Mouse (Mus musculus) testis, postnatal 10 days (tissue): Measurements from ENCODE around the gene Mroh8.
"Not testable (repeated sequence)": the region's sequence is repeated elsewhere in the genome, so short reads cannot be mapped to it uniquely, and the experiment has no call there.

Source experiments
- DNase-seq: peaks from one replicate; pipeline ENCODE4 v3.0.0; 2021; ENCODE audit warnings: low spot score

The Mroh8 gene

DNA sequence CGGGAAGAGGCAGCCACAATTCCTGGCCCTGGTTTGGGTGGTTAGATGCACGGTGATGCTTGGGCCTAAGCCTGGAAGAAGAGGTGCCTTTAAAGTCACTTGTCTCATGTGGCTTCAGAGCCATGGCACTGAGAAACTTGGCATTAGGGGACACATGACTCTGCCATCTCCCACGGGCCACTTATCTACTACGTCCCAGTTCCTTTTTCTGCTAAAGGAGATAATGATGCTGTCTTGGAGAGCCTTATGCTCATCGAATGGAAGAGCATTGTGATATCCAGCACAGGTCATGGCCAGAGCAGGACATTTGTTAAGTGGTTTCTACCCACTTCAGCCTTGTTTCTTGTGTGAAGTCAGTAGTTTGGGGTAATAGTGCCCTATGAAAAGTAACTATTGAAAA is 9.6 kb upstream of the Mroh8 start:
- DNase-seq: no peak

DNA sequence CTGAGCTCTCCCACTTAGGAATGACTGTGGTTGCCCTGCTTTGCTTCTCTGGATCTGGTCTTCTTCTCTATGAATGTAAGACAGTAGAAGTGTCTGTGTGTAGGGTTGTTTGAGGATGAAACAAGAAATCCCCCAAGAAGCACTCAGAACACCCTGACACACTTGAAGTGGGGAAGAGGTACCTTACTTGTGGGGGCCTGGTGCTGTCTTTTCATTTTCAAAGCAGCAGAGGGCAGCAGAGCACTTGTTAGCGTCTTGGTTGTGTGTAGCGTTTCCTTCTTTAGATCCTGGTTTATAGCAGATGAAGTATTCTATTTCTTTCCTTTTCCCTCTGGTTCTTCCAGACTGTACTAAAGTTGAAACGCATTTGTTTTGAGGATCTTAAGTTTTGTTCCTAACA is 8.2 kb upstream of the Mroh8 start:
- DNase-seq: no peak

DNA sequence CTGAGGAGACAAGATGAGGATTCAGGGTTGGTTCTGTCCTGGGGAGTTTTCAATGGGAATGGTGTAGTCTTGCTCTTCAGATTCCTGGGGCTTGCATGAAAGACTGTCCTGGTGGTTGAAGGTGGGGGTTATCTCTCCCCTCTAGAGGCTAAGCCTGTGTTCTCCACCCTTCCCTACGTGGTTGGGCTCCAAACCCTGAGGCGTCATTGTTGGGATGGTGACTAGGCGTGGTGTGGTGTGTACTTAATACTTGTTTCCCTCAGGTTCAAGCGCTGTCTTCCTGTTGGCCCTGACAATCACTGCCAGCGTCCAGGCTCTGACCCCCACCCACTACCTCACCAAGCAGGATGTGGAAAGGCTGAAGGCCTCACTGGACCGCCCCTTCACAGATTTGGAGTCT is 4.0 kb upstream of the Mroh8 start:
- no peak for DNase-seq

DNA sequence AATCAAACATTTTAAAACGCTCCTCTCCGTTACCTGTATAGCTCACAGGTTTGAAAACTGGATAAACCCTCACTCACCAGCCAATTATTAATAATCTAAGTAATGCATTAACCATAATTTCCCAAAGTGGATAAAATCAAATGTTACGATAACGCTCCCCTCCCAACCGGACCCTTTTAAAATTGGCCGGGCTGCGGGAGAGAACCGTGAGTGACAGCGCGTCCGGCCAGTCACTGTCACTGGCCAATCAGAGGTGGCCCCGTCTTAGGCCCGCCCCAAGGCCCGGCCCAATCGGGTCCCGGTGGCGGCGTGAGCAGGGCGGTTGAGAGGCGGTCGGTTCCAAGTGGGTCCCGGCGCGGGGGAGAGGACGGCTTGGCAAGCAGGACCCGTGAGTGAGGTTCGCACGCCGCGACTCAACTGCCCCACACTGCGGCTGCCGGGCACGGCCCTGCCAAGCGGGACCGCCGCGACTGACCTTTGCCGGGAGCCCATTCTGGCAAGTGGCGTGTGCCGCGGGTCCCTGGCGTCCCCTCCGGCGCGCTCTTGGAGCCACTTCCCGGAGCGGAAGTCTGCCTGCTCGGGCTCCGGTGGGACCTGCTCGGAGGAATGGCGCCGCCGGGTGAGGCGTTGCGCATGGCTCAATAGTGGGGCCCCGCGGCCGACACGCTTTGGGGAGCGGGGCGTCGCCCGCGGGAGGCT is 483 bp downstream of the Mroh8 start, which contains the start of gene Rpn2:
Rpn2 (plus strand) TSS at position 301 of the 699 bp plus-strand sequence.
- DNase-seq: peak; percentile 98

DNA sequence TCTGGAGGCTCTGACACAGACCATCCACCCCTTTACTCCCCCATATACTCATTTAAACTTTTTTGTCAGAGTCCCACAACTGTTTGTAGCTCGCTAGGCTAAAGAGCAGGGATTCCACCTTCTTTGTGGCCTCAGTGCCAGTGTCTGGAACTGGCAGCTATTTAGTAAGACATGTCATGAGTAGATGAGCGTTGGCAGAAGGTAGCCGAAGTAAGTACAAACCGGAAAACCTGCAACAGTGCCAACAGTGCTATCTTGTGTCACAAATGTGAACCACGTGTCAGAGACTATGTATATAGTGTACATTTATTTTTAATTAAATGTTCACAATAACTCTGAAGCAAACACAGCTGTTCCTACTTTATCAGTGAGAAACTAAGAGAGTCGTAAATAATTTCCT is 15.5 kb downstream of the Mroh8 start:
- DNase-seq: no peak

DNA sequence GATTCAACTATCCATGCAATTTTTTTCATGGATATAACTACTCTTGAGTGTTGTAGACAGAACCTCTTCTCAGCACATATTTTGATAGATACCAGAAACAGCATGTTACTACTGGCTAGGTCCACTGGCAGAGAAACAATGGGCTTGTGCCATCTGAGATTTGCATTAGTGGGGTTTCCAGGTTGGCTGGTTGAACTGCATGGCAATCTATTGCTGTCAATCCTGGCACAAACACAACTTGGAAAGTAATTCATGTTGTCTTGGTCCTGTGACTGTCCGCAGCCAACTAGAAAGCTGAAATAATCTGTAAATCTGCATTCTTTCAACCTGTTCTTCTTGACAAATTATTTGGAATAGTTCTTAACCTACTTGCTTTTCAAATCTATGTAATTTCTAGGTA is 16.2 kb downstream of the Mroh8 start:
- DNase-seq: no peak

DNA sequence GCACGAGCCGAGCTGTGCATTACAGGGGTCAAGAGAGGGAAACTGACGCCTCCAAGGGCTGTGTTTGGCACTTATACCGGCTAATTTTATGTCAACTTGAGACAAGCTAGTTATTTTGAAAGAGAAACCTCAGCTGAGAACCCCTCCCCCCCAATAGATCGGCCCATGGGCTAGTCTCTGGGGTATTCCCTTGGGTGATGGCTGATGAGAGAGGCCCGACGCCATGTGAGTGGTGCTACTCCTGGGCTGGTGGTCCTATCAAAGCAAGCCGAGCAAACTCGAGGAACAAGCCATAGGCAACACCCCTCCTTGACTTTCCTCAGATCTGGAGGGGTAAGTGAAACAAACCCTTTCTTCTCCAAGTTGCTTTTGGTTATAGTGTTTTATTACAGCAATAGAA is 16.8 kb downstream of the Mroh8 start:
- no peak for DNase-seq

DNA sequence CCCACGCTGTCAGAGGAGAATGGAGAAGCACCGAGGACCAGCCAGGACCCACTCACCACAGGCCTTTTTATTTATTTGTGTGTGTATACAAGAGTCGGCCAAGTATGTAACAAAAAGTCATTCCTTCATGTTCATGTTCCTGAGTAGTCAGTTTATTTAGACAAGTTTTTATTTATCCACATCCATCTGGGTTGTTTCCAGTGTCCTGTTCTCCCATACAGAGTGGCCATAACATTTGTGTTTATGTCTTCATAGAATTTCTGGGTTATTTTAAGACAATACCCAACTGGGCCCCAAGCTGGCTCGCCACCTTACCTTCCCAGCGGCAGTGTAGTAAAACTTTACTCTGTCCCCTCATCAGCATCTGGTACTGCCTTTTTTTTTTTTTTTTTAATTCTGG is 17.4 kb downstream of the Mroh8 start:
- no peak for DNase-seq

DNA sequence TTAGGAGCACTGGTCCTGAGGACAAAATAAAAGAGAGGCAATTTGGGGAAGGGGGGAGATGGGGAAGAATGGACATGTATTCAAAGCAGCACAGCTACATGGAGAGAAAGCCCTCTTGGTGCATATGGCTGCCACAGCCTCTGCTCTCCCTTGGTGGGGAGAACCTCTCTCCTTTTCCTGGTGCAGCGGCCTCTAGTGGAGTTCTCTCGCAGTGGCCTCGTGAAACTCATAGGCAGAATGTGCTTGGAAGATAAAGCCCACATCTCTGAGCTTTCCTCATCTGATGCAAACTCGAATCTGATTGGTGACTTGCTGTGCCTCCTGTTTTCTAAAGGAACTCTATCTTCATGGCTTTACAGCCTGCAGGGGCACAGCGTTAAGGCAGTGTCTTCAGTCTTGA is 19.6 kb downstream of the Mroh8 start:
- DNase-seq: peak; percentile 77

DNA sequence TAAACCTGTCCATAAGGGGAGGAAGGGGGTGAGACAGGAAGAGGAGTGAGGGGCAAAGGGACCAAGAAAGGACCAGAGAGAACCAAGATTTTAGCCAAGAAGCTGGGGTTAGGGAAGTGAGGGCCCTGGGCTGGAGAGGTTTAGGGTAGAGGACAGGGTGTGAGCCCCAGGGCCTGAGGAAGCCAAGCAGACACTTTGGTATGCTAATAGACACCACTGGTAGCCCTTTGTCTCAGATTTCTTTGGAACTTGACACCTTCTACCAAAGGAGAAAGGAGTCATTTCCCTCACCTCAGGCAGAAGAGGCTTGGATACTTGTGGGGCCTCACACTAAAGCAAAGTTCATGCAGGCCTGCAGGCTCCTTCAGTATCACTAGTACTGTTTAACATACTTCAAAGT is 31.2 kb downstream of the Mroh8 start:
- no peak for DNase-seq

DNA sequence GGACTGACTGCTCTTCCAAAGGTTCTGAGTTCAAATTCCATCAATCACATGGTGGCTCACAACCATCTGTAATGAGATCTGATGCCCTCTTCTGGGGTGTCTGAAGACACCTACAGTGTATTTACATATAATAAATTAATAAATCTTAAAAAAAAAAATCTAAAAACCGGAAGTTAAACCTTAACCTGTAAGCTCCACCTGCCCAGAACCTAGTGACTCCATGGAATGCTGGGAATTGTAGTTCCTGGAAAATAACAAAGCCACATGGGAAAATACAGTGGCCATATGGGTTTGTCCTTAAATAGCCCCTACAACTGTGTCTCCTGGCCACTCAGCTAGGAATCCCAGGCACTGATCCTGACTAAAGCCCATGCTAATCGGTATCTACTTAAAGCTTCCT is 33.7 kb downstream of the Mroh8 start:
- no peak for DNase-seq

DNA sequence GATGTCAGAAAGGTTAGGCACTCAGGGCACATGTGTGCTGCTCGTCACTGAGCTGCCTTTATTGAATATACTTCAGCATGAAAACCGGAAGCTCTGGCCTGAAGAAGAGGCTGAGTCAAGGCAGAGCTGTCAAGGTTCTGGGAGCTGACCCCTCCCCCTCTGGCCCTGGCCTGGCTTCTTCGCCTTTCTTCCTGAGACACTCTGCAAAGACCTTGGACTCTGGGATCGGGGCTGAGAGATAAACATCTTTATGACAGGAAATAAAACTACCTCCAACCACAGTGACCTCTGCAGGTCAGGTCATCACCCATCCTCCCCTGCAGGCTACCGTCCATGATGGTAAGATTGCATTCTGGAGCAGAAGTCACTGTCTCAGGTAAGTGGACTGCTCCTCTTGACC is 34.3 kb downstream of the Mroh8 start:
- DNase-seq: no peak

DNA sequence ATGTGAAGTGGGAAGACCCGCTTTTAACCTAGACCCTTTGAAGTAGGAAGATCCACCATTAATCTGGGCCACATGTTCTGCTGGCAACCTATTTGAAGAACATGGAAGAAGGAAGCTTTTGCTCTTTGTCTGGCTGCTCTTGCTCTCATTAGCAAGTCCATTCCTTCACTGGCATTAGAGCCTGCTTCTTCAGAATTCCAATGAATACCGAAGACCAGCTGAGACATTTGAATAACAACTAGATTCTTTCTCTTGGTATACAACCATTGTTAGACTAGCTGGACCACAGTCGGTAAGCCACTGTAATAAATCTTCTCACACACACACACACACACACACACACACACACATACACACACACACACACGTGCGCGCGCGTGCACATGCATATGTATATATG is 43.4 kb downstream of the Mroh8 start:
- DNase-seq: no peak

DNA sequence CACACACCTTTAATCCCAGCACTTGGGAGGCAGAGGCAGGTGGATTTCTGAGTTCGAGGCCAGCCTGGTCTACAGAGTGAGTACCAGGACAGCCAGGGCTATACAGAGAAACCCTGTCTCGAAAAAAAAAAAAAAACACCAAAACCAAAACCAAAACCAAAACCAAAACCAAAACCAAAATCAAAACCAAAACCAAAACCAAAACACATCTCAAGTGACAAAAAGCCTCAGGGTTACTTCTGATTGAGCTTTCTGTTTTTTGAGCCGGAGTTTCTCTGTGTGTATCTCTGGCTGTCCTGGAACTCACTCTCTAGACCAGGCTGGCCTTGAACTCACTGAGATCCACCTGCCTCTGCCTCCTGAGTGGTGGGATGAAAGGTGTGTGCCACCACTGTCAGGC is 57.4 kb downstream of the Mroh8 start:
- not testable (repeated sequence) for DNase-seq

DNA sequence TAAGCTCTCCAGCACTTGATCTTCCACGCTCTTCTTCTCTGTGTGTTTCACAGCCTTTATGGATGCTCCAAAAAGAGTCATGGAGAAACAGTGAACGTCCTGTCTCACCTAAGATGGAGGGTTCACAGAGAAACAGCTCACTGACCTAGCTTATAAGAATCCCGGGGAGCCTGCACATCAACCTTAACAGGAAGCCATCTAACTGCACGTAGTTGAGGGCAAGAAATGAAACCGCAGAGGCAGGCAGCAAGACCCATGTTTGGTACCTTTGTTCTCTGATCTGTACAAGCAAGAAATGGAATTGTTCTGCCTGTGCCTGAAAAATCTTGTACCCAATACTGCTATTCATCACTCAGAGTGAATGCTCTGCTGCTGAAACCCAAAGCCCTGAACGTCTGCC is 59.2 kb downstream of the Mroh8 start:
- DNase-seq: no peak

DNA sequence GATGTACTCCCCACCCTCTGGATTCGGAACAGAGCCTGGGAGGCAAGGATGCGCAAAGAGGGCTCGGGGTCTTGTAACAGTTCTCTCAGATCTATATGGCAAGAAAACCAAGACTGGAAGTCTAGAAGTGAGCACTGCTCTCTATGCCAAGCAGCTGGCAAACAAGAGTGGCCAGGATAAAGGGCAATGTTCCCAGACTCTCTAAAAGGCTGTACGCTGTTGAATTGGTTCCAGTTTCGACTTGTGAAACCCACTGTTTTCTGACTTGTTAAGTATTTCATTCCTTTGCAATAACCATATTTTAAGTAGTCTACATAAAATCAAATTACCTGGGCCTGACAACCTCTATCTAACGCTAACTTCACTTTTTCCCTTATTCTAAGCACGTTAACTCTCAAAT is 67.6 kb downstream of the Mroh8 start:
- no peak for DNase-seq

DNA sequence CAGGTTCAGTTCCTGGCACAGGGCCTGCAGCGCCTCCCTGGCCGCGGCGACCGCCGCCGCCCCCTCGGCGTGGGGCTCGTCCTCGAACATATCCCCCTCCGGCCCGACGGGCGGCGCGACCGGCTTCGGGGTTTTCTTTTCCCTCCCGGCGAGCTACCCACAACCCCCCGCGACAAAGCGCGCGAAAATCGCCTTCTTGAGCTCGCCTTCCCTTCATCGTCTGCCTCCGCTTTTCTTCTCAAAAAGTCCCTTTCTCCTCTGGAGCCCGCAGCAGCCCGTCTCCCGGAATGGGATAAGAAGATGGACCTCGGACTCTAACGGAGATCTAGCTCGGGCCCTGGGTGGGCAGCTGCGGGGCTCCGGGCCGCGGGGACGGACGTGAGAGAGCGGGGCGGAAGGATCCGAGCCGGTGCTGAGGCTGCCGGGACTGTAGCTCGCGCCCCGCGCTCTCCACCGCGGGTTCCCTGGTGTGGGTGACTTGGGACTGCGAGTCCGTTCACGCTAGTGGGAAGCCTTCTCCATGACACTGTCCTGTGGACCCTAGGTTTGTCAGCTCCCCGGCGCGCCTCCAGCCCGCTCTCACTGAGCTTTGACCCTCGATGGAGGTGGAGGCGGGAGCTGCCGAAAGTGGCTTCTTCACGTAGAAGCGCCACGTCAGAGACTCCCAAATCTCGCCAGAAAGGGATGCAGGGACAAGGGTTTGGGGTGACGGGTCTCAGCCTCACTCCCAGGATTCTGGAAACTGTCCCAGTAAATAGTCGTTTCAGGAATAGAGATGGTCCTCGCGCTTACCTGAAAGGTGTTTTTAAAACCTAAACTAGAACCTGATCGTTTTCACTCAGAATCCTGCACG is 74.8 kb downstream of the Mroh8 start, which contains the start of gene Rbl1:
Rbl1 (minus strand) TSS at position 169 of the 853 bp plus-strand sequence.
- DNase-seq: peak; percentile 92

DNA sequence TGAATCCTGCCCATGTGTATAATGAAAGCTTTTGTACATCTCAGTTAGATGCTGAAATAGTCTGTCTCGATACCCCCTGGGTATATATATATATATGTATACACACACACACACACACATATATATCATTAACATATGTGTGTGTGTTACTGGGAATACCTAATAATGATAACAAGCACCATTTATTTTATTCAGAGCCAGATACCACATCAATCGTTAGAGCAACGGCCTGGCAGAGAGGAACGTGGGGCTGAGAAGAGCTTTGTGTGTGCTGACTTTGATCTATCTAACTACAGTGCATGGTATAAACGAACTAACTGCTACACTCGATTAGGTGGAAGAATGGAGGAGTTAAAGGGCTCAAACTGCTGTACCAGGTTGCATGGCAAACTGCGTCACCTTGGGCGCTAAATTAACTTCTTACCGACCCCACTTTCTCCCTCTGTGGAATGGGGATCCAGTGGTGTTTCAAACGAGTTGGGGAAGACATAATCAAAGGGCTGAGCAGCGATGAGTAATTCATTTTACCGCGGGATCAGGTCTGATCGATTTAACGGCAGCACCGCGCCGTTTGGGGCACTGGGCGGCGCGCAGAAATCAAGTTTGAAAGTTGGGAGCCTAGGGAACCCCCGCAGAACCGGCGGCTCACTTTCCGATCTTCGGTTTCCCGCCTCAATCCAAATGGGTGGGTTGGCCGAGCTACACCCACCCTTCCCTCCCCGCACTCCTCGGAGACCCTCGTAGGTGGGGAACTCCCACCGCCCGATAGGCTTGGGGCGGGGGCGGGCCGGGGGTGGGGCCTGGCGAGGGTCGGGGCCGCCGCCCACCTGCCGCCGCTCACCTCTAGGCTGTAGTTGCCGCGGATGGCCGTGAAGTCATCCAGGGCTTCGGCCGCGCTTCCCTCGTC is 75.6 kb downstream of the Mroh8 start:
- DNase-seq: peak; percentile 52

DNA sequence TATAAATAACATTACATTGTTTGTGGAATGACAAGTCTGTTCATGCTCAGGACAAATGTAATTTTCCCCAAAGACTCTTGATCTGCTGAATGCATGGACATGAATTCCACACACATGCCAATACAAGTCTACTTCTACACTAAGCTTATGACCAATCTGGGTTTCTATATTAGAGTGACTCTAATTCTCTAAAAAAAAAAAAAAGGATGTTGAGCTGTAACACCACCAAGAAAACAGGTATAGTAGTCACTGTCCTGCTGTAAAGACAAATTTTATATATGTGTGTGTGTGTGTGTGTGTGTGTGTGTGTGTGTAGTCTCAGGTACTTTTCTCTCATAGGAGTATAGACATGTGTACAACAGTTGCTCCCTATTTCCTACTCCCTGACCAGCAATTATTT is 76.3 kb downstream of the Mroh8 start:
- DNase-seq: no peak

DNA sequence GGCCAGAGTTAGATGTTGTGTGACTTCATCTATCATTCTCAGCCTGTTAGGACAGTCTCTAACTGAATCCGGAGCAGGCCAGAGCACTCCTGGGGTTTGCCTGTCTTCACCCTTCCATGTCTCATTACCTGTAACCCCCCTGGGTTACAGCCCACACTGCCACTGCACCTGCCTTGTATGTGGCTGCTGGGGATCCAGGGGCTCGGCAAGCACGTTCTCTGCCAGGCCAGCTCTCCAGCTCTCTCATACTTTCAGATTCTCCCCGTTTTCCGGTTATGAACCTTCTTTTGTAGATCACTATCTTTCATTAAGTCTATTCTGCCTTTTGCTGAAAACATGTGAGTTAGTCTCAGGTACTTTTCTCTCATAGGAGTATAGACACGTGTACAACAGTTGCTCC is 77.0 kb downstream of the Mroh8 start:
- no peak for DNase-seq

DNA sequence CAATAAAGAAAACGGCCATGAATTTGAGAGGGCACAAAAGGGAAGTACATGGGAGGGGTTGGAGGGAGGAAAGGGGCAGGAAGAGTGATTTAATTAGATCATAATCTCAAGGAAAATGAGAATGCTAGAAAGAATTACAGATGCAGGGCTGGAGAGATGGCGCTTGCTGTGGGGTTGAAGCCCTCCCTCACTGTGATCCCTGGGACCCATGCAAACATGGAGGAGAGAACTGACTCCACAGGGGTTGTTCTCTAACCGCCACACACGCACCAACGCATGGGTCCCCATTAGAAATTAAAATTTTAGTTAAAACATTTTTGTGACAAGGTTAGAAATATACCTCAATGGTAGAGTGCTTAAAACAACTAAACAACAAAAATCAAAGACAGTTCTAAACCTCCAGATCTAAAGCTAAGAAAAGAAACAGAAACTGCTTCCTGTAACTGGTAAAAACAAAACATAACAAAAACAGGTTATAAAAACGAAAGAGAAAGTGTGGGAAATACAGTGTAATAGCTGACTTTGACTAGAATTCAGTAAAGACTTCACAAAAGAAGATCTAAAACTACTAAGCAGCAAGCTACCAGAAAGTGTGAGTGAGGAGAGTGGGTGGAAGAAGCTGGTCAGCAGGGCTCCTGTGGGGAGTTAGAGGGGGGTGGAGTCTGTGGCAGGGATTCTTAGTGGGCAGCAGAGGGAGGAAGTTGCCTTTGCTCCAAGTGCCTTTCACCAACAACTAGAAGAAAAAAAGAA is 78.1 kb downstream of the Mroh8 start:
- DNase-seq: no peak

DNA sequence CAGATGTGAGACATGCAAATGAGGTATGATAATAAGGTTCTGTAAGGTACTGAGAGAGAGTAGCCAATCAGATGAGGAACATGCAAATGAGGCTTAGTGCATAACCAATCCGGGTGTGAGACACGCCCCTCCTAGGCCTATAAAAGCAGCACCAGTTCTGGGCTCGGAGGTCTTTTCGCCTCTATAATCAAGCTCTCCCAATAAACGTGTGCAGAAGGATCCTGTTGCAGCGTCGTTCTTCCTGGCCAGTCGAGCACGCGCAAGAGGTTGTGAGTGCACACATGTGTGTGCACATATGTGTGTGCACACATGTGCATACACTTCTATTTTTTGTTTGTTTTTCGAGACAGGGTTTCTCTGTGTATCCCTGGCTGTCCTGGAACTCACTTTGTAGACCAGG is 80.9 kb downstream of the Mroh8 start:
- not testable (repeated sequence) for DNase-seq
